Mouse (Mus musculus) adrenal gland, postnatal 14 days (tissue): ENCODE data around the gene Gm5617. TPM values are rescaled to one million over a fixed set of nuclear protein-coding genes. Genes with fewer than 3 reads are reported as not detected.
"Not testable (repeated sequence)": the region's sequence is repeated elsewhere in the genome, so short reads cannot be mapped to it uniquely, and the experiment has no call there.

ENCODE experiments used
- DNase-seq: peaks from one replicate; pipeline ENCODE4 v3.0.0; 2021; ENCODE audit warnings: mixed read lengths
- long read RNA-seq, 2 experiments: library from polyadenylated mRNA; stranded (forward); transcript quantifications; one replicate each; pipeline ENCODE4 v2.0.0; 2021
- total RNA-seq: library from RNA; stranded (reverse); gene quantifications from 2 replicates; pipeline ENCODE4 v1.2.3, GENCODE M21; 2021

Gene Gm5617
- 42.8 and 47.2 TPM in 2 replicates for total RNA-seq
- long read RNA-seq, experiment 1, transcript Gm5617-201 (1 exons, 531 nt): major isoform, 58 of 58 reads
- long read RNA-seq, experiment 1, partial matches to known transcripts: 0 of 58 reads
- long read RNA-seq, experiment 1, other reads (novel, unspliced or antisense): 0 of 58 reads
- long read RNA-seq, experiment 2, transcript Gm5617-201 (1 exons, 531 nt): major isoform, 68 of 68 reads
- long read RNA-seq, experiment 2, partial matches to known transcripts: 0 of 68 reads
- long read RNA-seq, experiment 2, other reads (novel, unspliced or antisense): 0 of 68 reads

DNA sequence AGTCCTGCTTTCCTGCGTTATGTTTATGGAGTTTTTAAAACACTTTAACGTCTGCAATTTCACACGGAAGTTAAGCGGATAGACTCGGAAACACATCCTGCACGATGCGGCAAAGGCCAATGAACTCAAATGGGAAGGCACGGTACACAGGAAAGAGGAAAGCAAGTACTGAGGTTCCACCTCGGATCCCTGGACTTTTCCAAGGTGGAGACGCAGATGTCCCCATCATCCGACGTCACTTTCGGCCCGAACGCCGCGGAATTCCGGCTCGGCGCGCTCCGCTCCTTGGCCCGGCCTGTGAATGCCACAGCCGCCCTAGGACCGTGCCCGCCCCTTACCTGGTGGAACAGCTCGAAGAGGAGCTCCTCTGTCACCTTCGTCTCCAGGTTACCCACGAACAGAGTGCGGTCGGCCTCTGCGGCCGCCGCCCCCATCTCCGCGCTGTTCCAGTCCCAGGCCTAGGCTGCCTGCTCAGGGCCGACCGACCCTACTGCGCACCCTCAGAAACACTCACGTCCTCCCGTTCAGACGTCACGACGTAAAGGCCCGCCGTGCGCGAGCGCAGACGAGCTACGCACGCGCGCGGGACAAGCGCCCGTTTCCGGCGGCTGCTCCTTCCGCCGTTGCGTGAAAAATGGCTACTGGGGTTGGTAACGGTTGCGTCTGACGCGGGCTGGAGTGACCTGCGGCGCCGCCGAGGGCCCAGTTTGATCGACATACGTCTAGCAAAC lies at the start of gene Gm5617, which contains the start of gene Rbm7:
Gene Gm5617 (plus strand): TSS at position 626 of the 731 bp plus-strand sequence.
Gene Rbm7 (minus strand): TSS at position 483 of the 731 bp plus-strand sequence.
- DNase-seq: peak; percentile 97

DNA sequence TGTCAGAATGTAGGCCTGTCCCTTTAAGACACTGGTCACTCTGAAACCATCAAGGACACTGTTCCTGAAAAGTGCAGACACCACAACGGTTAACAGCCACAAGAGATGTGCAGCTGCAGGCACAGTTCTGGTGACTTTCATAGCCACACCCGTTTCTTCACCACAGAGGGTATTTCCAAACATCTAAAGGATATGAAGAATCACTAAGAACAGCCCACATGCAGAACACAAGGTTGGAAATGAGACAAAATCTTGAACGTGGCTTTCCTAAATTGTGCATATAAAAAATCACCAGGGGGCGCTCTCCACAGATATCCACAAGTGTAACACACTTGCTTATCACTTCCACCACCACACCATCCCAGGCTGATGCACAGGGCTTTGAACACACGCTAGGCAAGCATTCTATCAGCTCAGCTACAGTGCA lies 47.4 kb upstream of the Gm5617 start:
- peak; percentile 51 for DNase-seq

DNA sequence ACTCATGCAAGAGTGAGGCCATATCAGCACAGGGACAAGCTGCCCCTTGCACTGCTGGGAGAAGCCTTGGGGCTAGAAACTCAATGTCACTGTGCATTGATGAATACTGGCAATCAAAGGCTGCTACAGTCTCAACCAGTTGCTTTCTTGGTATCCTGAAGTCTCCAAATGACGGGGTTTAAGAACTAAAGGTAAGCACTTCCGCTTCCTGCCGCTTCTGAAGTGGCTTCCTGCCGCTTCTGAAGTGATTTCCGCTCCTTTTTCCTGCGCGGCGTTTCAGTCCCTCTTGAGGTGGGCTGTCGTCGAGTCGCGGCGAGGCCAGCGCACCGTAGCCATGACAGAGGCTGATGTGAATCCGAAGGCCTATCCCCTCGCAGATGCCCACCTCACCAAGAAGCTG lies 45.2 kb upstream of the Gm5617 start:
- DNase-seq: no peak

DNA sequence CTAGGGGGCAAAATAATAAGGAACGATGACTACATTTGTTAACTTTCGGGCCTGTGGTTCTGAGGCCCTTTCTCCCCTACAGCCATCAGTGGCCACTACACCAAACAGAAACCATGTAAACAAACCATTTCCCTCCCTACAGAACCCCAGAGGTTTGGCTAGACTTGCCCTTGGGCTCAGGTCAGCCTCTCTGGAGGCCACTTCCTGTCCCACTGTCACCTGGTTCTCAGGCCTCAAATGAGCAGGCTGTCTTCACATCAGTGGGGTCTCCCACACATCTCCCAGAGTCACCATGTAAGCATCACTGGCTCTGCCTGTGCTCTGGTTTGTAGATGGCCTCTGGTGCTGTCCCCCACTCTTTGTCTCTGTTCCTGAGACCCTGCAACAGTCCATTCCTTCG lies 39.3 kb upstream of the Gm5617 start:
- no peak for DNase-seq

DNA sequence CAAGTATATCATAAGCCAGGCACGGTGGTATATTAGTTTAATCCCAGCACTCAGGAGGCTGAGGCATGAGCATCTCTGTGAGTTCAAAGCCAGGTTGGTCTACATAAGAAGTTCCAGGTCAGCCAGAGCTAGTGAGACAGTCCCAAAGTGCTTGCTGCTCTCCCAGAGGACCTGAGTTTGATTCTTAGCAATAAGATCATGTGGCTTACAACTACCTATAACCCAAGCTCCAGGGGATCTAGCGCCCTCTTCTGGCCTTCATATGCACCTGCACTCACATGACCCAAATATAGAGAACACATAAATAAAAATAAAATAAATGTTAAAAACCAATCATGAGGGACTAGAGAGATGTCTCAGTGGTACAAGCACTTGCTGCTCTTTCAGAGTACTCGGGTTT lies 36.4 kb upstream of the Gm5617 start:
- no peak for DNase-seq

DNA sequence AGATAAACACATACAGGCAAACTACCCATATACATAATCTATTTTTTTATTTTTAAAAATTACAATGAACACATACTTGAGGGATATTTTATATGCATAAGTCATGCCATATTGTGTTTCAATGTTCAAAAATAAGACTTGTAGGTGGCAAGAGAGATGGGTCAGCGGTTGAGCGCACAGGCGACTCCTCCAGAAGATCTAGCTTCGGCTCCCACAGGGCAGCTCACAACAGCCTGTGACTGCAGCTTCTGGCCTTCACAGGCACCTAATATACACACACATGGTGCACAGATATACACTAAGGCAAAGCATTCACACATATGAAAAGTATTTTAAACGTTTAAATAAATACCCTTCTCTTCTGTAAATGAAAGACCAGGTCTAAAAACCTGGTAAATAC lies 35.9 kb upstream of the Gm5617 start:
- DNase-seq: no peak

DNA sequence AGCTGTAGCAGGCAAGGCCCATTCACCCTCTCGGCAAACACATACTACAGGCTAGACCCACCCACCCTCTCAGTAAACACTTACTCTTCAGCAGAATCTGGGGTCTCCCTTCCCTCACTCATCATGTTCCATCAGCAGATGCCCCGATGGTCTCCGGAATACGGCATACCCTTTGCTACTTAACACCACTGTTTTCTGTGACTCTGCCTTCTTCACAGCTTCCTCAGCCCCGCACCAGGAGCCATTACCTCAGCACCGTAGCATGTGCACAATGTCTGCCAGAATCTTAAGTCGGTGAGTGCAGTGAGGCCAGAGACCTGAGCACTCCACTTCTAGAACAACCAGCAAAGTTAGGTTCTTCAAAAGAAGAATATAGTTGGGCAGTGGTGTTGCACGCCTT lies 34.5 kb upstream of the Gm5617 start:
- no peak for DNase-seq

DNA sequence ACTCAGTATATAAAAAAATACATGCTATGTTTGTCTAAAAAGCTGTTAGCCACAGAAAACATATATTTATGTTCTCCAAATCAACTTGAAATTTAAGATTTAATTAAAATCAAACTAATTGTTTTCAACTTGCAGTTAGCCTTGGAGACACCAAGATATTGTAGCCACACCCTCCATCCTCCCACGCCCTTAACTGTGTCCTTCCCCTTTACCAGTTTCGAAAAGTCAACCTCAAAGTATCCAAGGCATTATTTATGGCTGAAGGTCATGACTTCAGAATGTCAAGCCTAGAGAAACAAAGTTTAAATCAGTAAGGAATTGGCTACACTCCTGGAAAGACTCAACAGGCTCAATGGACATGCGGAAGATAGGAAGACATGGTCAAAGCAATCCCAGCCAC lies 33.7 kb upstream of the Gm5617 start:
- peak; percentile 24 for DNase-seq

DNA sequence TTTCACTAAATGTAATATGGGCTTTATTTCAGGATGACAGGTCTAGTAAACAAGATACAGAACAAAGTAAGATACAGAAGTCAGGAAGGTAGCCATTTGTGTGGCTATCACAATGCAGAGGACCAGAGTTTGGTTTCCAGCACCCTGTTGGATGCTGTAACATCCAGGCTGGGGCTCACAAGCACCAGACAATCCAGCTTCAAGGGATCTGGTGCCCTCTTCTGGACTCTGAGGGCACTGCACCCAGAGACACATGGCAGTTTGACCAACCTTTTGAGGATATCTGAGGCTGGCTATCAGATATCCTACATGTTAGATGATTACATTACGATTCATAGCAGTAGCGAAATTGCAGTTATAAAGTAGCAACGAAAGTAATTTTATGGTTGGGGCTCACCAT lies 29.6 kb upstream of the Gm5617 start:
- no peak for DNase-seq

DNA sequence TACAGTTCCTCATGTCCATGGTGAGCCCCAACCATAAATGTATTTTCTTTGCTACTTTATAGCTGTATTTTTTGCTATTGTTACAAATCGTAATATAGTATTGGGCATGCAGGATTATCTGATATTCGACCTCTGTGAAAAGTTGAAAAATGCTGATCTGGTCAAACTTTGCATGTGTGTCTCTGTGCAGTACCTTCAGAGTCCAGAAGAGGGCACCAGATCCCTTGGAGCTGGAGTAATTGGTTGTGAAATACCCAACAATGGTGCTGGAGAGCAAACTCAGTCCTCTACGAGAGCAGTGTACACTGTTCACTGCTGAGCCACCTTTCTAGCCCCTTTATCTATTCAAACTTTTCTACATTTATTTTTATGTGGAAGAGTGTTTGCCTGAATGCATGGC lies 28.4 kb upstream of the Gm5617 start:
- peak; percentile 84 for DNase-seq

DNA sequence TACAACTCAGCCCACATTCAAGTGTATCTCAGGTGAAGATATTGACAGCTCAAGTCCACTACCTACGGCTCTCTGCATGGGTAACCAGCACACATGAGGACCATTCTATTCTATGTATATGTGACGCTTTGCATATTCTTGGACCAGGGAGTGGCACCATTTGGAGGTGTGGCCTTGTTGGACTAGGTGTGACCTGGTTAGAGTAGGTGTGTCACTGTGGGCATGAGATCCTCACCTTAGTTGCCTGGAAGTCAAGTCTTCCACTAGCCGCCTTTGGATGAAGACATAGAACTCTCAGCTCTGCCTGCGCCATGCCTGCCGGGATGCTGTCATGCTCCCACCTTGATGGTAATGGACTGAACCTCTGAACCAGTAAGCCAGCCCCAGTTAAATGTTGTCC lies 27.8 kb upstream of the Gm5617 start:
- not testable (repeated sequence) for DNase-seq

DNA sequence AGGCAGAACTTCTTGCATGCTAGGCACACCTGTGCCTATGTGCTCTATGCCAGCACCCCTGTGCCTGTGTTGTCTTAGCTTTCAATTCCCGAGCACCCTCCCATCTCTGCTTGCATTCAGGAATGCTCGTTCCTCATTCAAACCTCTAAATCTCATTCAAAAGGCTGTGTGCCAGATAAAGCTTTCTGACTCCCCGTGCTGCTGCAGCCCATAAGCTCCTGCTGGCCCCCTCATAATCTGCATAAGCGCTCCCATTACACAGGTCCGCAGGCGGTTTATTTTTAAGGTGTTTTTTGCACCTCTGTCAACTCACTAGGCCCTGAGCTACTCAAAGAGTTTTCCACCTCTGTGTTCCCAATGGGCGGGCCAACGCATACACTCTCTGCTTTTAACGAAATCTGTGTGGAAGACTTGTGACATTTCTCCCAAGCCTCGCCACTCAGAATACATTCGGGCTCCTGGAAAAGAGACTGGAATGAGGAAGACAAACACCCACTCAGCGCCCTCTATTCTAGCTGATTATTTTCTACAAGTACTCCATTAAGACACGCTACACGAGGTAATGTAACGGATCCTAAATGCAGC lies 22.7 kb upstream of the Gm5617 start:
- DNase-seq: no peak

DNA sequence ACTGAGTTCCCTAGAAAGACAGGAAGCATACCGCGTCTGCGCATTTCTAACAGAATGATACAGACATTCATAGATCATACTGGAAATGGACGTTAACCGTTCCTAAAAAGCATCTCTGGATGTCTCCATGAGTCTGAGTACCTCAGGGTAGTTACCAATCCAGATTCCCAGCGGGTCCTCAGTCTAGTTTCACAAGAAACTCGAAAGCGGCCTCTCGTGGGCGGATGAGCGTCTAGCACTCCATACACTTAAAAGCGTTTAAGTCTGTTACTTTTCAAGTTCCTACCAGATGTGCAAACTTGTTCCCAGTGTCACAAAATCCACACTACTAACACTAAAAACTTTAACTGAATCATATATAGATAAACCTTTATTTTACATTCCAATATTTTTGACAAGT lies 22.1 kb upstream of the Gm5617 start:
- DNase-seq: no peak

DNA sequence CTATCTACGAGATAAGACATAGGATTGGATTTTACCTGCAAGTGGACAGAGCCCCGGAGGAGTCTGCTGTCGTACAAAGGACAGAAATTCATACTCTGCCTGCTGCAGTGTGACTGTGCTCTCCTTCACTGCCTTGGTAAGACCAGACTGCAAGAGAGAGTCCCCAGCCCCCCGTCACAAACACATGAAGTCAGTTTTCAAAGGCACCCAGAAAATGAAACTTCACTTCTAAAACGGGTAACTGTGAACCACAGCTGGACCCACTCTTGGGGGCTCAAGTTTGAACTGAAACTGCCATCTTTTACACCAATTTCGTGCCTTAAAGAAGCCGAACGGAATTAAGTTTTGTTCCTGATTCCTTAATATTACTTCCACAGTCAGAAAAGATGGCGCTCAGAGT lies 20.9 kb upstream of the Gm5617 start:
- DNase-seq: no peak

DNA sequence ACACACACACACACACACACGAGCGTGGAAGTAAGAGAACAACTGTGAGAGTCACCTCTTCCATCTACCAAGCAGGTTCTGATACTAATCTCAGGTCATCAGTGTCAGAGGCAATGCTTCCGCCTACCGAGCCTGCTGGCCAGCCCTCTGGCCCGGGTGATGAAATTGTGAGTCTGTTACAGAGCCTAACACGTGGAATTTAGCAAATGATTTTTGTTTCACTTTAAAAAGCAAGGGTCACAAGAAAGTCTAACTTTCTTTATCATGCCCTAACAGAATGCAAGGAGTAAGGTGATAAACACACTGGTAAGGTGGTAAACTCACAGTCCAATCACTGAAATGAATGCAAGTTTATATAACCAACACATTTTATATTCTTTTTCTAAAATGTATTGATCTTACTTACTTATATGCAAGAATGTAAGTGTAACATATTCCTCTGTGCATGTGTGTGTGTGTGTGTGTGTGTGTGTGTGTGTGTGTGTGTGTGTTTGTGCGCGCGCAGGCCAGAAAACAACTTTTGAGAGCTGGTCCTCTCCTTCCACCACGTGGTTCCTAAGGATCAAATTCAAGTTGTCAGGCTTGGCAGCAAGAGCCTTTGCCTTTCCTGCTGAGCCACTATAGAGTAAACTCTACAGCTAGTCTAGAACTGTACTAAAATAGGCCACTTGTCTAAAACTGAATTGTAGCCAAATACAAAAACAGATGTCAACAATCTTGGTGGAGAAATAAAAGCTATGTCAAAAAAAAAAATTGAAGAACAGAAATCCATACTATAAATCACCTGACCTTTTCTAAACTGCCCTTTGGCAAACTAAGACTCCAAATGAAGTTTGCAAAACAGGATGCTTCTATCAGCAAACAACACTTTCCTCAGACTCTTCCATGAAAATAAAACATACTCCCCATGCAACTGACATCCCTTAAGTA lies 18.7 kb upstream of the Gm5617 start:
- DNase-seq: no peak

DNA sequence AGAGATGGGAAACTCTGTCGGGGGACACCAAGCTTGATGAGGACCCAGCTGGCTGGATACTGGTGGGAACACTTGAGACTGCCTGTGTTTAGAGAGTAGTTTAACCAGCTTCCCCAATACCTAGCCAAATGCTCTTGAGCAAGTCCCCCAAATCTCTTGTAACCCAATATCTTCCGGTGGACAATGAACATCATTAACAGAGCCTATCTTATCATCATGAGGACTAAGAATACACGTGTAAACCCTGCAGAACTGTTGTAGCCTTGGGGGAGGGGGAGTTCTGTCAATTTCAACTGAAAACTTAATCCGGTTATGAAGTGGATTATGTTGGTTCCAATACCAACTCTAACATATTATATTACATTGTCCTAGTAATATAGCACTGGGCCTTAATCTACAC lies 16.4 kb upstream of the Gm5617 start:
- DNase-seq: no peak

DNA sequence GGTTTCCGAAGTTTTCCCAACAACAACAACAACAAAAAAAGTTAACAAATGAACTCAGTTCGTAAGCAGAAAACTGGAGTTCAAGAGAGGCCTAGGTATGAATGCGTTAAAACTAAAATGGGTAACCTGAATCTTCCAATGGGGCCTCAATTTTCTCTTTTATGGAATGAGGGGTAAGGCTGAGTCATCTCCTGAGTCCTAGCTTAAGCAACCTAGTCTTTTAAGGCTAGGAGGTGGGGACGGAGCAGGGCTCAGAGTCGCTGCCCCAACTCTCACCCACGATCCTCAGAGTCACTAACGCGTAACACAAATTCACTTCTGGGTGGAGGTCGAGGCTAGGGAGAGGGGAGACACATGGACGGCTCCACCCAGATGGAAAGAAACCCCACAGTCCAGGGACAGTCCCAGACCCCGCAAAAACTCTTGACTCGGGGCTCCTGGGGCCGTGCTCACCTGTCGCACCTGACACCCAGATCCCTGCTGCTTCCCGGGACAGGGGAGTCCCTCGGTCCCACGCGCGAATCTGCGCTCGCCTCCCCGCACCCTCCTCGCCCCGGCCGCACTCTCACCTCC lies 15.3 kb upstream of the Gm5617 start:
- peak; percentile 11 for DNase-seq

DNA sequence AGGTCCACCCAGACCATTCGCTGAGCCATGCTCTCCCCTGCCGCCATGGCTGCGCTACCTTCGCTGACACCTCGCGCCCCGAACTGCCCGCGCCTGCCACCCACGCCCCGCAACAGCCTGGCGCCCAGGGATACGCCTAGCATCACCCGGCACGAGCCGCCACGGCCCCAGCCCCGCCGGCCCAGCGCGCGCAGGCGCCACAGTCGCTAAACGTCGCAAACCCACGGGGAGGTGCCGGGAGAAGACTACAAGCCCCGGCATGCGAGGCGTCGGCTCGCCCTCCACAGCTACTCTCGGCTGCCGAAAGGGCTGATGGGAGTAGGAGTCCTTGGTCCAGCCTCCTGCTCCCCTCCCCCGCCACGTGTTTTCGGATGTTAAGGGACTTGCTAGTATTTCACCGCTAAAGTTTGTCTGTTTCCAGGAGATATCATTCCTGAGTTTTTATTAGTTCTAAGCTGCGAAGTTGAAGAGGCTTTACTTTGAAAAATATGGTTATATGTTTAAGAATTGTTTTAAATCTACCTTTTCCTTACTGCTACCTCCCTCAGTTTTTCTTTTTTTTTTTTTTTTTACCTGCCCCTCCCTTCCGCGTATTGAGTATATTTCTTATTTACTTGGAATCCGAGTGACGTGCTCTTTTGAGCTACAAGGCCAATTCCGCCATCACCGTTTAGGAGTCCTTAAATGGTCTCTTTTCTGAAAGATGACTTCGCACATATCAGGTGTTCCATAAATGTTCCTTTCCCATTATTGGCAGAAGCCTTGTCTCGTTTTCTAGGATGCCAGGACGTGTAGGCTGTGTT lies 14.6 kb upstream of the Gm5617 start, which contains the start of gene Rexo2:
Gene Rexo2 (minus strand): TSS at position 213 of the 803 bp plus-strand sequence.
- DNase-seq: peak; percentile 98

DNA sequence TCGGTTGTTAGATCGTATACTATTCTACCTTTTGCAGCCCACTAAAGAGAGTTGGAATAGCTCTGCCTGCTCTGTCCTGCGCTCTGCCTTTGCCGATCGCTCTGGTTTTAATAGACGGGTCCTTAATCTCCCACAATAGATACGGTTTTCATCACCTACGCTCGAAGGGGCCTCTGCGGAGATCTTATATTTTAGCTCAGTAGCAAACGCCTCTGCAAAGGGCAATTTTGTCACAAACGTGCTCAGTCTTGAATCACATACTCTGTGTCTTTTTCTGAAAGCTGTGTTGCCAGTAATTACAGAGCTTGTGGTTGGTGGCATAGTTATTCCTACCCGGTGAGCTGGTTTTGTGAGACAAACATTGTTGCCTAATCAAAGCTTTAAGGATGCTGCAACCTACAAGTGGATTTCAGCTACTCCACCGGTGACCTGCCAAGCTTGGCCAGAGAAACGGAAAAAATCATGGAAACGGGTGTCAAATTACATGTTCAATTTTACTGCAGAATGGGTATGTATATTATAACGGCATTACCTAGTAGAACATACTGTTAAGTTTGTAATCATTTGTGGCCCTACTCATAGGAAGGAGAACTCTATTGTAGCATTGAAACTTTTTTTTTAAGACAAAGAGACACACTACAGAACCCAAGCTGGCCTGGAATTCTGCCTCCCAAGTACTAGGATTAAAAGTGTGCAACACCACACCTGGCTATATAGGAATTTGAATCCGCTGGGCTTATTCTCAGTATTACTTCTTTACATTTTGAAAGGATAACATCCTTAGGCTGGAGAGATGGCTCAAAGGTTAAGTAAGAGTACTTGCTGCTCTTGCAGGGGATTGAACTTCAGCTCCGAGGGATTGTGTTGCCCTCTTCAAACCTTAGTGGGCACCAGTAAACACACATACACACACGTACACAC lies 13.8 kb upstream of the Gm5617 start:
- peak; percentile 34 for DNase-seq

DNA sequence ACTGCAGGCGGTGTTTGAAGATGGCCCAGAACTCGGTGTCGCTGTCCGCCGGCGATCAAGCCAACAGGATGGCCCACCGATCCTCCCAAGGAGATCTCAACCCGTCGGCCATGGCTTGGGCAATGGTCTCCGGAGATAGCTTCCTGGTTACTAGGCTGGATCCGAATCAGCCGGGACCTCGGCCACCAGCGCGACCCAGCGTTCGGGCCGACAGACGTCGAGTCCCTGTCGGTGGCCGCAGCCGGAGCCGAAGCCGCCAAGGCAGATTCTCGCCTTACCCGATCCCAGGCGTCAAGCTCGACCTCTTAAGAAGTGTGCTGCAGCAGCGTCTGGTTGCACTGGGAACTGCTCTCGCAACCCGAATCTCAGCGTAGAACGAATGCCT lies 298 bp downstream of the Gm5617 start:
- no peak for DNase-seq
